Mouse (Mus musculus) cerebellum, postnatal 36 days (tissue): ENCODE measurements at regions not wholly inside any gene's neighbourhood (a gene's known extent, or its start where the extent isn't known, plus 50 kb on each side); places are given as distances from the start of the nearest gene placed in this dataset.
A peak's percentile ranks its signal among the peaks of the same experiment; 100 is the strongest.

Source experiments
- DNase-seq, 2 experiments: peaks; one replicate each; pipeline ENCODE4 v3.0.0; 2021 to 2022; ENCODE audit warnings: mixed read lengths in 2 of 2

DNA sequence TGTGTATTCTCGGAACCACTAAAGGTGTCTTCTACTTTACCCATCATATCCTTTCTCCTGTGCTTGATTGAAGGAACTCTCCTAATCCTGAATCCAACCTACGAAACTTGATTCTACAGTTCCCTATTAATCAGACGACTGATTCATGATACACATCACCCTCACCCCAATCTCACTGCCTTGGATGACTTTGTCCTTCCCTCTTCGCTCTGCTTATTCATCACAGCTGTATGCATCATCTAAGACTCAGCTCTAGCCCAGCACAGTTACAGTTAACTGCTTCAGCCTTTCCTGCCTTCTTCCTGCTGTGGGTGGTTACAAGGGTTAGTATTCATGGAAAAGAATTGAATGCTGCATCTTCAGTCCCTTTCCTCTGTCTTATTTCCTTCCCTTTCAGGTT lies 640.1 kb upstream of the Cited2 start:
- no peak for DNase-seq

DNA sequence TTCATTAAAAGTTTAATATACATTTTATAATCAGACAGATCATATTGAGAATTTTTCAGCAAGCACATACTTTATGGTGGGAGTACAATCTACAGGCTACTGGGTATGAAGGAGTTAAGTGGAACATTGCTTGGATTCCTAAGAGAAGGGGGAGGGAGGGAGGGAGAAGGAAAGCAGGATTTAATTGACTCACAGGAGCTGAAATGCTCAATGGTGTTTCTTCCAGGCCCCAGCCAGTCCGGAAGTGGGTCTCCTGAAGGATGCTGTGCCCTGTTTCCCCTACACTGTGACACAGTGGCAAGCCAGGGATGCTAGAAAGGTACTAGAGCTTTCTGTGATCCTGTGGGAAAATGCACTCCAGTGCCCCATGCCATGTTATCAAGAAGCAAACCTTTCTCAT lies 621.0 kb upstream of the Cited2 start:
- DNase-seq: no peak

DNA sequence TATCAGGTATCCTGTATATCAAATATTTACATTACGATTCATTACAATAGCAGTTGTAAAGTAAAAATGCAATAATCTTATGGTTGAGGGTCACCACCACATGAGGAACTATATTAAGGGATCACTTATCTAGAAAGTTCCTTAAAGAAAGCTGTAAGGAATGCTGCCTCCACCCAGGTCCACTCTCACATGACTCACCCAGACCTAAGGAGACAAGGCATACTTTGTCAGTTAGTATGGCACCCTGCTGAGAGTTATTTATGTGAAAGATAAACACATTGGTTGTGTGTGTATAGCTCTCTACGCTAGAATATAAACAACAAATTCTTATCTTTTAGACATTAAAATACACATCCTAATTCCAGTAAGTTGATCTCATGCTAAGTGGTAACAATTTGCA lies 619.6 kb upstream of the Cited2 start:
- DNase-seq: no peak

- no peak for DNase-seq
These were observed 616.2 kb upstream of the Cited2 start for GRCm38 (mm10) chr10:17106831-17107230.

DNA sequence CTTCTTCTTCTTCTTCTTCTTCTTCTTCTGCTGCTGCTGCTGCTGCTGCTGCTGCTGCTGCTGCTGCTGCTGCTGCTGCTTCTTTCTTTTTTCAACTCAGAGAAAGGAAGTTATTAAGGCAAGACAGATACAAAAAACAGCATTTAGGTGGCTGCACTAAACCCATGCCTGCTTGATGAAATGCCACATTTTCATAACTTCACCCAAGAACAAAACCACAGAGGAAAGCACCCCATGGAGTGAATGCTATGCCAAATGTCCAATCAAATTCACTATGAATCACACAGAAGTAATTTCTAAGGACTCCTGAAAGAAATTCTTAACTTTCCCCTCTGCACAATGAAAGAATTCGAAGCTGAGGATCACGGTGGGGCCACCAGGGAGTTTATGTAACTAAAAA lies 611.9 kb upstream of the Cited2 start:
- DNase-seq: no peak

GRCm38 (mm10) chr10:17114805-17115204 lies 608.2 kb upstream of the Cited2 start:
- DNase-seq: no peak

DNA sequence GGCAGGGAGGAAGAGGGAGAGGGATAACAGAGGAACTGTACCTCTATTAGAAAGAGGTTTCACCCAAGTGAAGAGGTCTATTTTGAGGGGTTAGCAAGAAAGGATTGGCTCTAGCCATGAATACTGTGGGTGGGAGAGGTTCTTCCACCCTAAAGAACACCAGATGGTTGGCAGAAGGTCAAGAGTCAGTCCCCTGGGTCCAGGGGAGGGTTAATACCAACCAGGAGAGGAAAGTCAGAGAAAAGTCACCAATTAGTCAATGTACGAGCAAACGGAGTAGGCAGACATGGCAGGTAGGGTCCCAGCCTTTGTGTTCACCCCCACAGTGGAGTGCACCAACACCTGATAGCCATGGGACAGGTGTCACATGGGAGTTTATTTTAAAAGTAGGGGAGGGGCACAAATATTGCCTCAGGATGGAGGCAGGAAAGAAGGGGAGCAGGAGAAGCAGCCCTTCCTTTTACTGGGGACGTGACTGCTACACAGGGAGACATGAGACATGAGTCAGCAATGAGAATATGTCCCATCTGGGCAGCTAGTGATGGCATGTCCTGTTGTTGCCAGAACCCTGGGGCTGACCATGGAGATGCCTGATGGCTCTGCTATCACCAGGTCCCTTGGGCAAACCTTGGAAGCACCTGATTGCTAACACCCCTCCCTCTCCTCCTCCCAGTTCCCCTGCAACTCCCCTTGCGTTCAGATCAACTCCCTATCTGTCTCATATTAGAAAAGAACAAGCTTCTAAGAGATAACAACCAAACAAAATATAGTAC lies 593.4 kb upstream of the Cited2 start:
- DNase-seq: peak; percentile 82 to 84

DNA sequence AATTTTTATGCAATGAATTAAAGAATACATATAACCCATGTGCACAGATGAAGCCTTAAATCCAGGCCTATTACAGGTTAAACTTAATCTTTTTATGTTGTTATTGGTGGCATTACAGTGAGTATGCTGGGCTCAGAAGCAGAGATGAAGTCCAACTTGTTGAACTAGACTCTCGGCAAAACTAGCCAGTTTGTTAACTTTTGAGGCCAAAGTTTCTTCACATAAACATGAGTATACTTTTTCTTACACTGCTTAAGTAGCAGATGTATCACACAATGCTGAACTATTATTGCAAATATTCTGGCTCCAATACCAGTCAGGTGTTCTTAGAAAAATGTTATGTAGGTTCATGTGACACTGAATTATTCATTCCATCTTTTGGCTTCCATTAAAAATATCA lies 592.4 kb upstream of the Cited2 start:
- no peak for DNase-seq

GRCm38 (mm10) chr10:17131763-17132162 lies 591.3 kb upstream of the Cited2 start:
- DNase-seq: peak; percentile 22 to 56

DNA sequence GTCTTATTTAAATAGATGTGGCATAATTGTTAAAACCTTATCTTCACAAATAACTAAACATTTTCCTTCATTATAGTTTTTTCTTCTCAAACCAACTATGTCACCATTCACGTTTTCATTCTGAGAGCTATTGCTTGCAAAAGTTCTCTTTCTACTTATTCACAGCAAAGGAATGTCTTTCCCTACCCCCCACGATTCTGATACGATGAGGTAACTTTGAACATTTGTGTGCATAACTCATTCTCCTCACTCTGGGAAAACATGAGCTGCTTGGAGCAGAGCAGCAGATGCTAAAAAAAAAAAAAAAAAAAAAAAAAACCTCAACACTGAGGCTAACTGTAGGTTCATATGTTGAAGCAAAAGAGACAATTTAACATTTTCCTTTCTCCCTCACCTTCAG lies 547.6 kb upstream of the Cited2 start:
- no peak for DNase-seq

- DNase-seq: no peak
These were observed 546.0 kb upstream of the Cited2 start for GRCm38 (mm10) chr10:17177054-17177453.

DNA sequence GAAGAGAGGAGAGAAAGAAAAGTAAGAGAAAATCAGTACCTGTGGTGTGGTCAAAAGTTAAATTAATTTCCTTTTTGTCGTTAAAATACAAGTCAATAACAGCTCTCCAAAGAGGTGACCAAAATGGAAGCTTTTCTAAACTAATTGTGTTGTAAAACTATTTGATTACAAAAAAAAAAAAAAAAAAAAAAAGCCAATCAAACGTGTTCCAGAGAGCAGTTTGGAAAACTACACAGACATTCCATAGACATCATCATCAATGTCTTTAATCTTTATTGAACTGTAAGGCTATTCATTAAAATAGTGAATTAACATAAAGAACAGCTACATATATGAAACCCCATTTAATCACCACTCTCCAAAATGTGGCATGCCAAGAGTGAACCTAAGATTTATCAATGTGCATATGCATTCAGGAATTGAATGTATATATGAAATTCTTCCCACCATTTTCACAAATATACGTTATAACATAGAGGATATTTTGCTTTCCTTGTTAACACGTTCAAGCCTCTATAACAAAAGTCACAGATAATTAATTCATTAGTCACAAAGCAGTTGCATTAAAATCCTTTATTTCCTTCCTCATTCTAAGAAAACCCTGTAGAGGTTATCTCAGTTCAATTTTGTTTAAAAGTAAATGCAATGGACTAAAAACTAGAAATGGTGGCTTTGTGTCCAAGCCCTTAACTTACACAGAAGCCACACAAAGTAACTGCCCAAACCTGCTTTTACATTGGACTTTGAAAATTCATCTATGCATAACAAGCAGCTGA lies 545.3 kb upstream of the Cited2 start:
- no peak for DNase-seq

GRCm38 (mm10) chr10:17178627-17179026 lies 544.4 kb upstream of the Cited2 start:
- no peak for DNase-seq

- DNase-seq: no peak
These were observed 538.6 kb upstream of the Cited2 start for GRCm38 (mm10) chr10:17184418-17184817.

DNA sequence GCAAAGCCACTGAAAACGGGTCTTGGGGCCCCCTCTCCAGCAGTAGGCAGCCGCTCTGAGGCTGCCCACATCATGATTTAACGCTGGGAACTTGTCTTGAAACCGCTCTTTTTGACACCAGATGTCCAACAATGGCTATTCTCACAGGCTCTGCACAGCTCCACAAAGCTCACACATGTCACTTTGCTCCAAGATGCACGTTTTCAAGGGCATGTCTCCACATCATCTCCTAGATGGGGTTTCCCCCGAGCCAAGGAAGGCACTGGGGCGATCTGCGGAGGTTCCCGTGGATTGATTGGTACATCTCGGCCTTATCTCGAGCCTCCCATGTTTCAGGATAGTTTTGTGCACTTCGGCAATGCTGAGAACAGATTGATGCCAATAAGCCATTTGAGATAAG lies 526.8 kb upstream of the Cited2 start:
- DNase-seq: no peak

DNA sequence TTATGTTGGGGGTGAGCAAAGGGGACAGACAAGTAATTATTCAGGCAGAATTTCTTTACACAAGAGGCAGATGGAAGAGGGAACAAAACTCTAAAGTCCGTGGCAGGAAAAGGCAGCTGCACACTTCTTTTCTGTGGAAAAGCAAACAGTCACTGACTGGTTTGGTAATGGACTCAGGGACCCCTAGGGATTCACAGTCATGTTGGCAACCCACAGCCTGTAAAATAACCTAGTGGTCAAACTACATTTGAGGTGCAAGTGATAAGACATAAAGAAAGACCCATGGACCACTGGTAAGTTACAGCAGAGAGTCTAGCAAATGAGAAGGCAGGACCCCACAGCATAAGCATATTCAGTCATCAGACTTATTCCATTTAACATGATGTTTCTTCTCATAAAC lies 526.4 kb upstream of the Cited2 start:
- no peak for DNase-seq

DNA sequence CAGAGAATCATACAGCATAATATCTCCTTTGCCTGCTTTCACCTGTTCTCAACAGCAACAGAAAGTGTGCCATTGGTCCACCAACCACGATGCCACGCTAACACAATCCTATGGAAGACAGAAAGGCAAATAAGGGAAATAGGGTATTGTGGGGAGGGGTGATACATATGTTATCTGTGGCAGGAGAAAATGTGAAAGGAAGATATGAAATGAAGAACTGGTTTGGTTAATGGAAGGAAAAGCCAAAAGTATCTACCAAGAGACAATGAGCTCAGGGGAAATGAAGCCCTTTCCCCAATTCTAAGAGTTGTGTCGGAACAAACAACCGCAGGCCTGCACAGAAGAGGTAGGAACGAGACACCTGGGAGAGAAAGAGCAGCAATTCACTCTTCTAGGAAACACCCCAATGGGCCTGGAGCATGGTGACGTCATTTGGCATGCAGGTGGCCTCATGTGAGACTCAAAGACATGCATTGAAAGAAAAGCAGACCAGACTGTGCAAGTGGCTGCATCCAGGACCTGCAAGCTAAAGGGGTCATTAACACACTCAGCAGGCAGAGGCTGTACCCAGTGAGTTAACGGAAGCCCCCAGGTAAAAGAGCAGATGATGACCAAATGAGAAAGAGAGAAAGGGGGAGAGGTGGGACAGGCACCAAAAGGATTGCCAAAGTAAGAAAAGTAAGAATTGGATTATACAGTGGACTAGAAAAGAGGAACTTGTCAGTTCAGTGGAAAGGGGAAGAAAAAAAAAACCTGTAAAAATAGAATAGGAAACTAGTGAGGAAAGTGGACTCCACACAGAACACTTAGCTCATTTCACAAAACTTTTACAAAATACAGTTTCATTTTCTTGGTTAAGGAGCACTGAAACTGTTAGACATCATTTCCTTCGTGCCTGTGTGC lies 522.2 kb upstream of the Cited2 start:
- no peak for DNase-seq

DNA sequence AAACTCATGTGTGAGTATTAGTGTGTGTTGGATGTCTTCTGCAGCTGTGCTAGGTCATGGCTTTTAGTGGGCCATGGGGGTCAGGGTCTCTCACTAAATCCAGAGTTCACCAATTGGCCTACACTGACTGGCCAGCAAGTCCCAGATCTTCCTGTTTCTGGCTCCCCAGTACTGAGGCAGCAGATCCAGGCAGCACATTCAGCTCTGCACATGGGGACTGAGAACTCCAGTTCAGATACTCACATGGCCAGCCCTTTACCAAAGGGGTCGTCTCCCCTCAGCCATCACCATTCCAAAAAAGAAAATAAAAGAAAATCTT lies 521.6 kb upstream of the Cited2 start:
- DNase-seq: no peak

GRCm38 (mm10) chr10:17202556-17203415 lies 520.2 kb upstream of the Cited2 start:
- peak in 1 of 2 experiments; percentile 11 for DNase-seq

GRCm38 (mm10) chr10:17203416-17204110 lies 519.5 kb upstream of the Cited2 start:
- no peak for DNase-seq

- no peak for DNase-seq
These were observed 518.9 kb upstream of the Cited2 start for GRCm38 (mm10) chr10:17204153-17204552.
